Comparison of ENCODE assay signal across 8 mouse cellular contexts in genomic region chr12:107930611-107931350, GRCm38 (mm10).
DNase-seq lines count a peak whose midpoint lies in the region; ATAC-seq and TF ChIP-seq lines count a peak whose summit lies in the region.

No protein-coding gene starts in this region.

- peak overlapping the region; percentile 44 for H3K4me2 ChIP-seq in intestine, postnatal 0 days (replicated peaks; ENCODE audit: low read depth)

- no peak for TF ChIP-seq POLR2A in cortical plate, adult 2 months (IDR thresholded peaks at IDR 0.05; ENCODE audit: extremely low read depth, insufficient read depth, low read length)
- no peak for TF ChIP-seq POLR2A in heart, adult 2 months (IDR thresholded peaks at IDR 0.05; ENCODE audit: insufficient read depth, low read depth, low read length)

- peak overlapping the region; percentile 26 for H3K9ac ChIP-seq in heart, adult 2 months (ENCODE audit: low read depth, low read length)
- no peak overlapping the region for H3K9ac ChIP-seq in intestine, postnatal 0 days (ENCODE audit: low read depth, low read length)

- H3K27ac ChIP-seq in cortical plate, adult 2 months (ENCODE audit: insufficient read depth, low read length): peak overlapping the region; percentile 72
- peak overlapping the region; percentile 65 for H3K27ac ChIP-seq in heart, adult 2 months
- no peak overlapping the region for H3K27ac ChIP-seq in intestine, postnatal 0 days (ENCODE audit: low read depth, low read length)
- peak overlapping the region; percentile 42; the same call in 1 of the 2 replicates for H3K27ac ChIP-seq in limb, embryonic 10.5 days

- DNase-seq in layer of hippocampus, adult 11-12 months (ENCODE audit: low spot score): peak; percentile 62
- no peak for DNase-seq in layer of hippocampus, adult 9-10 months (ENCODE audit: low spot score)
- DNase-seq in heart, adult 2 months: peak; percentile 71 to 80
- DNase-seq in limb, embryonic 10.5 days (ENCODE audit: low spot score): no peak
- DNase-seq in ovary, postnatal 36 days (ENCODE audit: low spot score): peak; percentile 52
- no peak for DNase-seq in embryo, embryonic 10 days (ENCODE audit: low spot score)

- peak overlapping the region; percentile 14 for H3K4me3 ChIP-seq in cortical plate, adult 2 months (ENCODE audit: insufficient read depth, low read length)
- H3K4me3 ChIP-seq in heart, adult 2 months: peak overlapping the region; percentile 15
- no peak overlapping the region for H3K4me3 ChIP-seq in intestine, postnatal 0 days (ENCODE audit: low read depth, low read length)
- no peak overlapping the region for H3K4me3 ChIP-seq in limb, embryonic 10.5 days

- no peak for TF ChIP-seq CTCF in cortical plate, adult 2 months (IDR thresholded peaks at IDR 0.05; ENCODE audit: extremely low read depth, insufficient read depth, low read length)
- TF ChIP-seq CTCF in heart, adult 2 months (IDR thresholded peaks at IDR 0.05): no peak
- TF ChIP-seq CTCF in intestine, postnatal 0 days (IDR thresholded peaks at IDR 0.05; ENCODE audit: low read depth): no peak

- 5% methylated on average over 28 of the region's 28 CpGs for WGBS in heart, adult 2 months
- WGBS in intestine, postnatal 0 days: 40% methylated on average over 28 of the region's 28 CpGs
- WGBS in limb, embryonic 10.5 days: 79% methylated on average over 28 of the region's 28 CpGs

- ATAC-seq in intestine, postnatal 0 days: no peak

- no peaks in the 10 kb centered on the region for H3K9me3 ChIP-seq in intestine, postnatal 0 days (ENCODE audit: control insufficient read depth)
- H3K9me3 ChIP-seq in limb, embryonic 10.5 days (replicated peaks): no peaks in the 10 kb centered on the region

- H3K4me1 ChIP-seq in cortical plate, adult 2 months (ENCODE audit: control insufficient read depth, insufficient read depth, low read length): peaks cover 13% of the 10 kb centered on the region
- peaks cover 3% of the 10 kb centered on the region for H3K4me1 ChIP-seq in heart, adult 2 months (ENCODE audit: control insufficient read depth, insufficient read depth, low read length)
- no peaks in the 10 kb centered on the region for H3K4me1 ChIP-seq in intestine, postnatal 0 days (replicated peaks; ENCODE audit: control insufficient read depth, insufficient read depth, low read length)
- H3K4me1 ChIP-seq in limb, embryonic 10.5 days: peaks cover 79% of the 10 kb centered on the region

- no peaks in the 10 kb centered on the region for H3K79me2 ChIP-seq in heart, adult 2 months (replicated peaks; ENCODE audit: control insufficient read depth, insufficient read depth, low read length)

- H3K27me3 ChIP-seq in heart, adult 2 months (ENCODE audit: control insufficient read depth, insufficient read depth, low read length): no peaks in the 10 kb centered on the region
- no peaks in the 10 kb centered on the region for H3K27me3 ChIP-seq in intestine, postnatal 0 days (replicated peaks; ENCODE audit: control insufficient read depth, insufficient read depth, low read length)
- no peaks in the 10 kb centered on the region for H3K27me3 ChIP-seq in limb, embryonic 10.5 days (ENCODE audit: low read depth, poor library complexity, severe bottlenecking)

- intact Hi-C loops in heart, adult 2 months (cut with DNase I): no loop called here

- no peaks in the 10 kb centered on the region for H3K36me3 ChIP-seq in heart, adult 2 months (ENCODE audit: control insufficient read depth, insufficient read depth, low read length)
- no peaks in the 10 kb centered on the region for H3K36me3 ChIP-seq in intestine, postnatal 0 days (ENCODE audit: control insufficient read depth, insufficient read depth)
- no peaks in the 10 kb centered on the region for H3K36me3 ChIP-seq in limb, embryonic 10.5 days

- TF ChIP-seq EP300 in heart, adult 2 months (IDR thresholded peaks at IDR 0.05; ENCODE audit: insufficient read depth, low read depth, low read length): 0 out of 2 replicates have a peak, but pooled peaks have one; percentile 3

Comparison
In these comparisons a context has a peak if more than half of its experiments do, and no peak if none do; other contexts are left out.
1. DNase-seq: peak in layer of hippocampus, adult 11-12 months (single experiment), heart, adult 2 months (2 of 2) and ovary, postnatal 36 days (single experiment); none in layer of hippocampus, adult 9-10 months (single experiment), limb, embryonic 10.5 days (single experiment) and embryo, embryonic 10 days (single experiment).
2. H3K4me3 ChIP-seq: peak in cortical plate, adult 2 months (single experiment) and heart, adult 2 months (single experiment); none in intestine, postnatal 0 days (single experiment) and limb, embryonic 10.5 days (single experiment).